Mouse (Mus musculus): ENCODE data around the gene Taf6l. TPM values are rescaled to one million over a fixed set of nuclear protein-coding genes. Genes with fewer than 3 reads are reported as not detected.

Gene Taf6l
- polyA plus RNA-seq, 1 experiment from 2014 or later = 39.0 TPM

- H3K36me3 ChIP-seq (ENCODE audit: insufficient read depth, low read length) = peaks cover 22% of the 10 kb centered on the region
- 0 out of 2 replicates have a peak, but pooled peaks cover 2% of the 10 kb centered on the region for H3K9me3 ChIP-seq (ENCODE audit: low read length)
- no peaks in the 10 kb centered on the region for H3K27me3 ChIP-seq (ENCODE audit: insufficient read depth, low read length)
- H3K4me3 ChIP-seq (ENCODE audit: low read length) = peak within 1 kb of the TSS; percentile 71
- H3K4me2 ChIP-seq (replicated peaks; ENCODE audit: low read depth, low read length) = peak within 1 kb of the TSS; percentile 86
- peak within 1 kb of the TSS; percentile 50 for H3K27ac ChIP-seq (ENCODE audit: low read length)
- ATAC-seq (ENCODE audit: low FRiP score, low TSS enrichment) = peak; percentile 79
- H3K9ac ChIP-seq (replicated peaks; ENCODE audit: low read length) = peak within 1 kb of the TSS; percentile 88
- peaks cover 18% of the 10 kb centered on the region for H3K4me1 ChIP-seq (ENCODE audit: insufficient read depth, low read length)
- WGBS = under 1% methylated on average over 25 of the region's 25 CpGs
These were observed 12.2 kb upstream of the Taf6l start, which contains the start of gene Polr2g for GRCm38 (mm10) chr19:8798264-8798946. Polr2g (minus strand) TSS chr19:8798577.

- ATAC-seq (ENCODE audit: low FRiP score, low TSS enrichment) = no peak
- H3K4me3 ChIP-seq (ENCODE audit: low read length) = no peak overlapping the region
- no peak overlapping the region for H3K9ac ChIP-seq (replicated peaks; ENCODE audit: low read length)
- peaks cover 33% of the 10 kb centered on the region for H3K36me3 ChIP-seq (ENCODE audit: insufficient read depth, low read length)
- H3K4me2 ChIP-seq (replicated peaks; ENCODE audit: low read depth, low read length) = no peak overlapping the region
- peaks cover 5% of the 10 kb centered on the region for H3K4me1 ChIP-seq (ENCODE audit: insufficient read depth, low read length)
- H3K27ac ChIP-seq (ENCODE audit: low read length) = no peak overlapping the region
- no peaks in the 10 kb centered on the region for H3K27me3 ChIP-seq (ENCODE audit: insufficient read depth, low read length)
- H3K9me3 ChIP-seq (ENCODE audit: low read length) = 0 out of 2 replicates have a peak, but pooled peaks cover 5% of the 10 kb centered on the region
- WGBS = 74% methylated on average over 7 of the region's 7 CpGs
These were observed 4.0 kb upstream of the Taf6l start for GRCm38 (mm10) chr19:8790171-8790570.

- Histone ChIP-seq H3K27ac (ENCODE audit: low read length) (no peak overlapping the region), H3K9me3 (ENCODE audit: low read length) (0 out of 2 replicates have a peak, but pooled peaks cover 5% of the 10 kb centered on the region), H3K4me2 (replicated peaks; ENCODE audit: low read depth, low read length) (no peak overlapping the region), H3K36me3 (ENCODE audit: insufficient read depth, low read length) (peaks cover 23% of the 10 kb centered on the region), H3K27me3 (ENCODE audit: insufficient read depth, low read length) (no peaks in the 10 kb centered on the region), H3K9ac (replicated peaks; ENCODE audit: low read length) (no peak overlapping the region), H3K4me1 (ENCODE audit: insufficient read depth, low read length) (peaks cover 7% of the 10 kb centered on the region), H3K4me3 (ENCODE audit: low read length) (no peak overlapping the region)
- 45% methylated on average over 1 of the region's 1 CpGs for WGBS
- ATAC-seq (ENCODE audit: low FRiP score, low TSS enrichment) = no peak
These were observed 3.0 kb upstream of the Taf6l start for GRCm38 (mm10) chr19:8789171-8789570.

GRCm38 (mm10) chr19:8788521-8788920 lies 2.3 kb upstream of the Taf6l start:
- Histone ChIP-seq H3K4me2 (replicated peaks; ENCODE audit: low read depth, low read length) (no peak overlapping the region), H3K4me3 (ENCODE audit: low read length) (no peak overlapping the region), H3K27me3 (ENCODE audit: insufficient read depth, low read length) (no peaks in the 10 kb centered on the region), H3K9ac (replicated peaks; ENCODE audit: low read length) (no peak overlapping the region), H3K4me1 (ENCODE audit: insufficient read depth, low read length) (peaks cover 7% of the 10 kb centered on the region), H3K9me3 (ENCODE audit: low read length) (0 out of 2 replicates have a peak, but pooled peaks cover 5% of the 10 kb centered on the region), H3K27ac (ENCODE audit: low read length) (no peak overlapping the region), H3K36me3 (ENCODE audit: insufficient read depth, low read length) (peaks cover 21% of the 10 kb centered on the region)
- ATAC-seq (ENCODE audit: low FRiP score, low TSS enrichment) = no peak
- 27% methylated on average over 3 of the region's 3 CpGs for WGBS

GRCm38 (mm10) chr19:8774951-8775421 lies 11.2 kb downstream of the Taf6l start:
- peak overlapping the region; percentile 97 for H3K27ac ChIP-seq (ENCODE audit: low read length)
- WGBS = 2% methylated on average over 20 of the region's 20 CpGs
- peak overlapping the region; percentile 96 for H3K4me2 ChIP-seq (replicated peaks; ENCODE audit: low read depth, low read length)
- H3K36me3 ChIP-seq (ENCODE audit: insufficient read depth, low read length) = peaks cover 23% of the 10 kb centered on the region
- no peaks in the 10 kb centered on the region for H3K27me3 ChIP-seq (ENCODE audit: insufficient read depth, low read length)
- peaks cover 31% of the 10 kb centered on the region for H3K4me1 ChIP-seq (ENCODE audit: insufficient read depth, low read length)
- no peaks in the 10 kb centered on the region for H3K9me3 ChIP-seq (ENCODE audit: low read length)
- H3K9ac ChIP-seq (replicated peaks; ENCODE audit: low read length) = peak overlapping the region; percentile 98
- no peak; the same call in 1 of the 2 replicates for ATAC-seq (ENCODE audit: low FRiP score, low TSS enrichment)
- H3K4me3 ChIP-seq (ENCODE audit: low read length) = peak overlapping the region; percentile 86

GRCm38 (mm10) chr19:8774086-8774835 lies 12.0 kb downstream of the Taf6l start, which contains the start of gene Tmem179b:
Tmem179b (minus strand) TSS chr19:8774467.
- H3K27me3 ChIP-seq (ENCODE audit: insufficient read depth, low read length) = no peaks in the 10 kb centered on the region
- H3K4me2 ChIP-seq (replicated peaks; ENCODE audit: low read depth, low read length) = peak within 1 kb of the TSS; percentile 96
- H3K36me3 ChIP-seq (ENCODE audit: insufficient read depth, low read length) = peaks cover 22% of the 10 kb centered on the region
- peak; percentile 91 for ATAC-seq (ENCODE audit: low FRiP score, low TSS enrichment)
- no peaks in the 10 kb centered on the region for H3K9me3 ChIP-seq (ENCODE audit: low read length)
- peak within 1 kb of the TSS; percentile 97 for H3K27ac ChIP-seq (ENCODE audit: low read length)
- peaks cover 31% of the 10 kb centered on the region for H3K4me1 ChIP-seq (ENCODE audit: insufficient read depth, low read length)
- under 1% methylated on average over 68 of the region's 68 CpGs for WGBS
- H3K9ac ChIP-seq (replicated peaks; ENCODE audit: low read length) = peak within 1 kb of the TSS; percentile 98
- peak within 1 kb of the TSS; percentile 86 for H3K4me3 ChIP-seq (ENCODE audit: low read length)

GRCm38 (mm10) chr19:8773409-8773808 lies 12.8 kb downstream of the Taf6l start:
- Histone ChIP-seq H3K9ac (replicated peaks; ENCODE audit: low read length) (peak overlapping the region; percentile 98), H3K9me3 (ENCODE audit: low read length) (no peaks in the 10 kb centered on the region), H3K4me2 (replicated peaks; ENCODE audit: low read depth, low read length) (peak overlapping the region; percentile 96), H3K4me3 (ENCODE audit: low read length) (peak overlapping the region; percentile 86), H3K36me3 (ENCODE audit: insufficient read depth, low read length) (peaks cover 22% of the 10 kb centered on the region), H3K27ac (ENCODE audit: low read length) (peak overlapping the region; percentile 35; the same call in 1 of the 2 replicates), H3K4me1 (ENCODE audit: insufficient read depth, low read length) (peaks cover 31% of the 10 kb centered on the region), H3K27me3 (ENCODE audit: insufficient read depth, low read length) (no peaks in the 10 kb centered on the region)
- 51% methylated on average over 6 of the region's 6 CpGs for WGBS
- no peak for ATAC-seq (ENCODE audit: low FRiP score, low TSS enrichment)

- peak overlapping the region; percentile 35; the same call in 1 of the 2 replicates for H3K27ac ChIP-seq (ENCODE audit: low read length)
- no peaks in the 10 kb centered on the region for H3K27me3 ChIP-seq (ENCODE audit: insufficient read depth, low read length)
- no peak for ATAC-seq (ENCODE audit: low FRiP score, low TSS enrichment)
- peaks cover 31% of the 10 kb centered on the region for H3K4me1 ChIP-seq (ENCODE audit: insufficient read depth, low read length)
- WGBS = 79% methylated on average over 5 of the region's 5 CpGs
- peak overlapping the region; percentile 86 for H3K4me3 ChIP-seq (ENCODE audit: low read length)
- peaks cover 25% of the 10 kb centered on the region for H3K36me3 ChIP-seq (ENCODE audit: insufficient read depth, low read length)
- H3K4me2 ChIP-seq (replicated peaks; ENCODE audit: low read depth, low read length) = peak overlapping the region; percentile 96
- H3K9ac ChIP-seq (replicated peaks; ENCODE audit: low read length) = peak overlapping the region; percentile 98
- no peaks in the 10 kb centered on the region for H3K9me3 ChIP-seq (ENCODE audit: low read length)
These were observed 13.2 kb downstream of the Taf6l start for GRCm38 (mm10) chr19:8772996-8773395.

- peaks cover 48% of the 10 kb centered on the region for H3K36me3 ChIP-seq (ENCODE audit: insufficient read depth, low read length)
- H3K9ac ChIP-seq (replicated peaks; ENCODE audit: low read length) = peak within 1 kb of the TSS; percentile 90
- 20% methylated on average over 29 of the region's 29 CpGs for WGBS
- peak within 1 kb of the TSS; percentile 69 for H3K4me2 ChIP-seq (replicated peaks; ENCODE audit: low read depth, low read length)
- peak within 1 kb of the TSS; percentile 94 for H3K27ac ChIP-seq (ENCODE audit: low read length)
- peak; percentile 32; the same call in 1 of the 2 replicates for ATAC-seq (ENCODE audit: low FRiP score, low TSS enrichment)
- H3K4me1 ChIP-seq (ENCODE audit: insufficient read depth, low read length) = peaks cover 26% of the 10 kb centered on the region
- peaks cover under 1% of the 10 kb centered on the region; the same call in 1 of the 2 replicates for H3K9me3 ChIP-seq (ENCODE audit: low read length)
- H3K4me3 ChIP-seq (ENCODE audit: low read length) = peak within 1 kb of the TSS; percentile 91
- no peaks in the 10 kb centered on the region for H3K27me3 ChIP-seq (ENCODE audit: insufficient read depth, low read length)
These were observed 15.5 kb downstream of the Taf6l start, which contains the start of gene Tmem223 for GRCm38 (mm10) chr19:8770567-8771270. Tmem223 (plus strand) TSS chr19:8770996.
